Mouse (Mus musculus) thymus, adult 2 months (tissue): ENCODE results near the gene Vmn1r220.

Source experiments
- CTCF ChIP-seq: fragments of 200-500 bp; IDR thresholded peaks from 2 replicates; pipeline ENCODE4 v1.5.1; 2012; ENCODE audit warnings: mild to moderate bottlenecking, control low read depth, low read length, moderate library complexity, borderline replicate concordance; ENCODE audit not compliant: control insufficient read depth, poor library complexity, insufficient read depth; ENCODE audit errors: extremely low read depth
- POLR2A ChIP-seq: fragments of 200-500 bp; IDR thresholded peaks from 2 replicates; pipeline ENCODE4 v1.6.1; 2012; ENCODE audit warnings: mild to moderate bottlenecking, low read length, control low read depth, moderate library complexity; ENCODE audit not compliant: control insufficient read depth, poor library complexity, insufficient read depth; ENCODE audit errors: extremely low read depth

GRCm38 (mm10) chr13:23138880-23139279 is 48.9 kb downstream of the Vmn1r220 start:
- TF ChIP-seq CTCF (no peak), POLR2A (no peak)
